Mouse (Mus musculus) limb, embryonic 11.5 days (tissue): Measurements from ENCODE around the gene Chst15. TPM values are rescaled to one million over a fixed set of nuclear protein-coding genes. Genes with fewer than 3 reads are reported as not detected.

Experiments
- ATAC-seq: fragments of 200-750 bp; cut with Nextera tagmentation; 2 replicates; pipeline ENCODE4 v1.8.0; 2017; ENCODE audit warnings: low read depth; ENCODE audit not compliant: insufficient number of reproducible peaks, low FRiP score, low TSS enrichment
- DNase-seq: peaks from one replicate; pipeline ENCODE4 v3.0.0-alpha.2; 2015; ENCODE audit warnings: low spot score
- H3K27ac ChIP-seq: fragments of 300-500 bp; sonication (generic); replicated peaks from 2 replicates; pipeline ENCODE4 v1.5.1; 2014; ENCODE audit warnings: low read depth, mild to moderate bottlenecking, low read length
- H3K27me3 ChIP-seq: fragments of 300-500 bp; sonication (generic); 2 replicates; pipeline ENCODE4 v1.6.1; 2014; ENCODE audit warnings: mild to moderate bottlenecking, low read length, mixed read lengths; ENCODE audit not compliant: control insufficient read depth, insufficient read depth
- H3K36me3 ChIP-seq: fragments of 300-500 bp; sonication (generic); 2 replicates; pipeline ENCODE4 v1.6.1; 2014; ENCODE audit warnings: mild to moderate bottlenecking, low read length, moderate library complexity, mixed read lengths; ENCODE audit not compliant: control insufficient read depth, insufficient read depth
- H3K4me1 ChIP-seq: fragments of 300-500 bp; sonication (generic); 2 replicates; pipeline ENCODE4 v1.6.1; 2014; ENCODE audit warnings: low read length, mixed read lengths; ENCODE audit not compliant: control insufficient read depth, insufficient read depth
- H3K4me2 ChIP-seq: fragments of 300-500 bp; sonication (generic); 2 replicates; pipeline ENCODE4 v1.6.1; 2014; ENCODE audit warnings: low read depth, mild to moderate bottlenecking, moderate library complexity; ENCODE audit not compliant: severe bottlenecking
- H3K4me3 ChIP-seq: fragments of 300-500 bp; sonication (generic); 2 replicates; pipeline ENCODE4 v1.5.1; 2014; ENCODE audit warnings: low read depth, low read length
- H3K9ac ChIP-seq: fragments of 300-500 bp; sonication (generic); 2 replicates; pipeline ENCODE4 v1.6.1; 2014; ENCODE audit warnings: mild to moderate bottlenecking, low read length
- H3K9me3 ChIP-seq: fragments of 300-500 bp; sonication (generic); 2 replicates; pipeline ENCODE4 v1.6.1; 2016; ENCODE audit warnings: low read length; ENCODE audit not compliant: control insufficient read depth
- WGBS: fragments of 180-500 bp; shearing (Covaris S2); extraction: QIAGEN DNeasy Blood & Tissue Kit; methylation state at CpG from one replicate; pipeline ENCODE4 v1.1.7; 2014; 5-methylcytosine and 5-hydroxymethylcytosine counted together
- polyA plus RNA-seq: library from polyadenylated mRNA; unstranded; fragments of >200 nt; fragmentation: Nextera tagmentation; extraction: Ambion mirVana; gene quantifications from 2 replicates; pipeline ENCODE4 v1.2.1, GENCODE M21; 2014

The Chst15 gene
- polyA plus RNA-seq, 1 experiment from 2014 or later = 9.7 TPM

DNA sequence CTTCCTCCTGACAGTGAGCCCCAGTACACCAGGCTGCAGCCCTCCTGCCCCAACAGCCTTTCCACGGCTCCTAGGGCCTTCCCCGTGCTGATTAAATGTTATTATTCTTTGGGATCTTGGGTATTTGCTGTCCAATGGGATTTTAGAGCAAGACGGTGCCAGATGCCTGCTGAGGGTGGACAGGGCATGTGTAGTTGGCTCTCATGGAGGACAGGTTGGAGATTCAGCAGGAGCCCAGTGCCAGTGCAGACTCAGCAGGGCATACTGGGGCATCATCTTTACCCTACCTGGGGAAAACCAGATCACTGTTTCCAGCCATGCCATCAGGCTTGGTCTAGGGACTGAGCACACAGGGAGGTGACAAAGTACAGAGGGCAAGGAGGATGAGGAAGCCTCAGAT is 86.1 kb downstream of the Chst15 start:
- no peak overlapping the region for H3K4me2 ChIP-seq
- H3K36me3 ChIP-seq = no peaks in the 10 kb centered on the region
- H3K9me3 ChIP-seq = no peaks in the 10 kb centered on the region
- ATAC-seq = no peak
- DNase-seq = no peak
- no peak overlapping the region for H3K27ac ChIP-seq
- H3K27me3 ChIP-seq = no peaks in the 10 kb centered on the region
- H3K4me1 ChIP-seq = no peaks in the 10 kb centered on the region
- H3K4me3 ChIP-seq = no peak overlapping the region
- no peak overlapping the region for H3K9ac ChIP-seq
- WGBS = 89% methylated on average over 3 of the region's 3 CpGs

- Histone ChIP-seq H3K4me3 (no peak overlapping the region), H3K9me3 (no peaks in the 10 kb centered on the region), H3K27ac (no peak overlapping the region), H3K4me2 (no peak overlapping the region), H3K36me3 (no peaks in the 10 kb centered on the region), H3K4me1 (no peaks in the 10 kb centered on the region), H3K9ac (no peak overlapping the region), H3K27me3 (no peaks in the 10 kb centered on the region)
- no peak for ATAC-seq
- no peak for DNase-seq
- 88% methylated on average over 8 of the region's 8 CpGs for WGBS
Measured at GRCm38 (mm10) chr7:132227075-132227640, 89.9 kb downstream of the Chst15 start.

- WGBS = 55% methylated on average over 6 of the region's 6 CpGs
- H3K27me3 ChIP-seq = no peaks in the 10 kb centered on the region
- H3K27ac ChIP-seq = no peak overlapping the region
- no peak overlapping the region for H3K4me2 ChIP-seq
- no peak overlapping the region for H3K9ac ChIP-seq
- no peak overlapping the region for H3K4me3 ChIP-seq
- no peaks in the 10 kb centered on the region for H3K4me1 ChIP-seq
- no peaks in the 10 kb centered on the region for H3K9me3 ChIP-seq
- ATAC-seq (no peak), DNase-seq (peak; percentile 92)
- H3K36me3 ChIP-seq = no peaks in the 10 kb centered on the region
Measured at GRCm38 (mm10) chr7:132226379-132227074, 90.5 kb downstream of the Chst15 start.

GRCm38 (mm10) chr7:132223452-132224141 is 93.4 kb downstream of the Chst15 start:
- ATAC-seq (no peak), DNase-seq (no peak)
- no peaks in the 10 kb centered on the region for H3K27me3 ChIP-seq
- 68% methylated on average over 10 of the region's 10 CpGs for WGBS
- no peak overlapping the region for H3K9ac ChIP-seq
- H3K27ac ChIP-seq = no peak overlapping the region
- no peak overlapping the region for H3K4me3 ChIP-seq
- no peaks in the 10 kb centered on the region for H3K36me3 ChIP-seq
- no peaks in the 10 kb centered on the region for H3K4me1 ChIP-seq
- no peak overlapping the region for H3K4me2 ChIP-seq
- no peaks in the 10 kb centered on the region for H3K9me3 ChIP-seq

- 74% methylated on average over 10 of the region's 10 CpGs for WGBS
- H3K9ac ChIP-seq = no peak overlapping the region
- no peak for ATAC-seq
- H3K4me1 ChIP-seq = 0 out of 2 replicates have a peak, but pooled peaks cover 8% of the 10 kb centered on the region
- no peak overlapping the region for H3K27ac ChIP-seq
- H3K4me3 ChIP-seq = no peak overlapping the region
- no peaks in the 10 kb centered on the region for H3K27me3 ChIP-seq
- no peaks in the 10 kb centered on the region for H3K36me3 ChIP-seq
- H3K4me2 ChIP-seq = no peak overlapping the region
- DNase-seq = no peak
- H3K9me3 ChIP-seq = no peaks in the 10 kb centered on the region
Measured at GRCm38 (mm10) chr7:132214031-132214430, 103.0 kb downstream of the Chst15 start.

GRCm38 (mm10) chr7:132213460-132213859 is 103.6 kb downstream of the Chst15 start:
- no peaks in the 10 kb centered on the region for H3K27me3 ChIP-seq
- H3K4me1 ChIP-seq = 0 out of 2 replicates have a peak, but pooled peaks cover 9% of the 10 kb centered on the region
- no peak overlapping the region for H3K9ac ChIP-seq
- no peak for ATAC-seq
- no peak overlapping the region for H3K27ac ChIP-seq
- no peaks in the 10 kb centered on the region for H3K9me3 ChIP-seq
- WGBS = 8% methylated on average over 8 of the region's 8 CpGs
- H3K4me2 ChIP-seq = no peak overlapping the region
- no peak overlapping the region for H3K4me3 ChIP-seq
- peak; percentile 84 for DNase-seq
- H3K36me3 ChIP-seq = no peaks in the 10 kb centered on the region

DNA sequence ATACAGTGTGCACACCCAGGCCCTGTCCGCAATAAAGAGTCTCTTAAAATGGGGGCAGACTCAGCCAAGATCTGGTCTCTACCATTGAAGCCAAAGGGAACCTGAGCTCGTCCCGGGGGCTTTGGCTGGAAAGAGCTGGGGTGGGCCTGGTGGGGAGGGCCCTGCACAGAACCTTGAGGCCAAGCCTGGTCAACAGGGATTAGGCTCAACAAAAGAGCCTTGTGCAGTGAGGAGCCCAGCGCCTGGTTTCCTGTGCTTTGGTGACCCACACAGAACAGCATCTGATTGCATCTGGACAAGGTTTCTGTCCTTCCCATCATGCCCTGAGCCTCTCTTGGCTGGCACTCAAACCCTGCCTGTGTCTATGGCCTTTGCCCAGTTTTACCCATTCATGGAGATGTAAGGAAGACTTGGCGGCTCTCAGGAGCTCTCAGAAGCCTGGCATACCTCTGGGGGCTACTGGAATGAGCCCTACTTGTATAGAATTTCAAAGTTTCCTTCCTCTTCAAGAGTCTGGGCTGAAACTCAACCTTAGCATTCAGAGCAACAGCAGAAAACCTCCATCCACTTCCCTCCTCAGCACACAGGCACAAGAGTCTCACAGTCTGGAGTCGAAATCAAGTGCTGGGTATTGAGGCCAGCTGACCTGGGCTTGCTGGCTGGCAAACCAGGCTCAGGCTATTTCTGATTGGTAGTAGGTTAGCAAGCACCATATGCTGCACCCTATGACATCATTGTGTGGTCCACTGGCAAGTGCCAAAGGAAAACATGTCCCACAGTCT is 104.9 kb downstream of the Chst15 start:
- Histone ChIP-seq H3K9me3 (no peaks in the 10 kb centered on the region), H3K36me3 (no peaks in the 10 kb centered on the region), H3K27me3 (no peaks in the 10 kb centered on the region), H3K4me2 (no peak overlapping the region), H3K27ac (no peak overlapping the region), H3K9ac (no peak overlapping the region), H3K4me3 (no peak overlapping the region), H3K4me1 (0 out of 2 replicates have a peak, but pooled peaks cover 9% of the 10 kb centered on the region)
- 85% methylated on average over 6 of the region's 6 CpGs for WGBS
- DNase-seq (no peak), ATAC-seq (no peak)

- no peak overlapping the region for H3K4me2 ChIP-seq
- ATAC-seq = no peak
- H3K27me3 ChIP-seq = no peaks in the 10 kb centered on the region
- 78% methylated on average over 5 of the region's 5 CpGs for WGBS
- H3K9ac ChIP-seq = no peak overlapping the region
- no peaks in the 10 kb centered on the region for H3K9me3 ChIP-seq
- DNase-seq = no peak
- H3K27ac ChIP-seq = no peak overlapping the region
- H3K4me3 ChIP-seq = no peak overlapping the region
- H3K36me3 ChIP-seq = no peaks in the 10 kb centered on the region
- 0 out of 2 replicates have a peak, but pooled peaks cover 9% of the 10 kb centered on the region for H3K4me1 ChIP-seq
Measured at GRCm38 (mm10) chr7:132210616-132211015, 106.4 kb downstream of the Chst15 start.
